8 mouse cellular contexts compared by ENCODE assay signal in genomic region chr13:22043503-22044431, GRCm38 (mm10). TPM values are rescaled to one million over a fixed set of nuclear protein-coding genes. Genes with fewer than 3 reads are reported as not detected.
DNase-seq lines count a peak whose midpoint lies in the region; ATAC-seq lines count a peak whose summit lies in the region.

No protein-coding gene starts in this region.

- H3K4me1 ChIP-seq in heart, embryonic 13.5 days, result peaks cover 32% of the 10 kb centered on the region
- H3K4me1 ChIP-seq in midbrain, embryonic 16.5 days (ENCODE audit: control insufficient read depth, insufficient read depth, low read length), result peaks cover 27% of the 10 kb centered on the region

- H3K36me3 ChIP-seq in heart, embryonic 13.5 days, result no peaks in the 10 kb centered on the region
- H3K36me3 ChIP-seq in midbrain, embryonic 16.5 days (ENCODE audit: control insufficient read depth, insufficient read depth, low read length), result no peaks in the 10 kb centered on the region

- DNase-seq in heart, postnatal 25 days (ENCODE audit: low spot score), result no peak
- peak; percentile 72 for DNase-seq in MEL-GATA-1-ER (ENCODE audit: extremely low read depth, low read depth)
- DNase-seq in kidney, postnatal 14 days, result peak; percentile 28
- no peak for DNase-seq in gastrocnemius, adult 8-10 months (ENCODE audit: low spot score in 2 of 2)
- DNase-seq in left cerebral cortex, postnatal 36 days (ENCODE audit: low spot score in 2 of 2), result no peak

- no peaks in the 10 kb centered on the region for H3K9me3 ChIP-seq in heart, embryonic 13.5 days
- H3K9me3 ChIP-seq in midbrain, embryonic 16.5 days (replicated peaks; ENCODE audit: control insufficient read depth, low read length, poor library complexity, severe bottlenecking), result no peaks in the 10 kb centered on the region

- WGBS in heart, embryonic 13.5 days, result 2% methylated on average over 13 of the region's 14 CpGs
- 2% methylated on average over 10 of the region's 14 CpGs for WGBS in midbrain, embryonic 16.5 days

- peak overlapping the region; percentile 89 for H3K4me2 ChIP-seq in heart, embryonic 13.5 days
- peak overlapping the region; percentile 69 for H3K4me2 ChIP-seq in midbrain, embryonic 16.5 days (ENCODE audit: low read length)

- no peaks in the 10 kb centered on the region for H3K27me3 ChIP-seq in heart, embryonic 13.5 days (replicated peaks)
- H3K27me3 ChIP-seq in midbrain, embryonic 16.5 days (ENCODE audit: control insufficient read depth, insufficient read depth, low read depth, low read length), result no peaks in the 10 kb centered on the region

- ATAC-seq in heart, embryonic 13.5 days (ENCODE audit: extremely low read depth, insufficient number of reproducible peaks, low FRiP score, low TSS enrichment), result no peak
- peak; percentile 45 for ATAC-seq in erythroblast, adult 5-6 weeks (replicated peaks; ENCODE audit: low FRiP score, poor library complexity, severe bottlenecking)
- peak; percentile 44 for ATAC-seq in midbrain, embryonic 16.5 days

- peak overlapping the region; percentile 81 for H3K27ac ChIP-seq in heart, embryonic 13.5 days (replicated peaks)
- peak overlapping the region; percentile 67; the same call in 1 of the 2 replicates for H3K27ac ChIP-seq in midbrain, embryonic 16.5 days (ENCODE audit: low read length)

- intact Hi-C loops in heart, postnatal 25 days (cut with DNase I), result loop anchor here (5.0 to 10.0 kb wide), 5 partner anchors 219 to 1704 kb away; partner anchors contain the start of genes Hist1h1t, Hist1h2bb, Hist1h3c and Hist1h4c
- intact Hi-C loops in left cerebral cortex, postnatal 36 days (cut with DNase I), result loop anchor here (5.0 kb wide), 5 partner anchors 326 to 1704 kb away; partner anchors contain the start of genes Hist1h1e, Hist1h1t, Hist1h2af and Hist1h2ai

- H3K4me3 ChIP-seq in heart, embryonic 13.5 days, result peak overlapping the region; percentile 55
- H3K4me3 ChIP-seq in midbrain, embryonic 16.5 days (ENCODE audit: low read depth, low read length), result peak overlapping the region; percentile 36

- H3K9ac ChIP-seq in heart, embryonic 13.5 days, result peak overlapping the region; percentile 77
- peak overlapping the region; percentile 55; the same call in 1 of the 2 replicates for H3K9ac ChIP-seq in midbrain, embryonic 16.5 days (ENCODE audit: low read depth, low read length)

RNA-seq across cellular contexts. Expression of gene Hist1h2bj, which starts 0.8 kb away (rescaled TPM):
- polyA plus RNA-seq in heart, embryonic 13.5 days (2015; fragmentation: Nextera tagmentation; extraction: Ambion mirVana), result 3.9 and 5.9 TPM in 2 replicates
- 10 to 100 TPM in 1 of 2 experiments, 1 to 10 TPM in 1; 5.6 to 14.3 TPM for total RNA-seq in heart, postnatal 25 days (2021)
- 17.9 and 23.8 TPM in 2 replicates for total RNA-seq in erythroblast, adult 5-6 weeks (2015; ENCODE audit: low replicate concordance)
- 272 and 275 TPM in 2 replicates for total RNA-seq in erythroblast, adult 5-6 weeks (2017; ENCODE audit: low replicate concordance)
- 1.5 and 2.3 TPM in 2 replicates for polyA plus RNA-seq in midbrain, embryonic 16.5 days (2015; fragmentation: Nextera tagmentation; extraction: Ambion mirVana)
- total RNA-seq in gastrocnemius, adult 8-10 months (2022), result 1 to 10 TPM in 2 of 4 experiments, under 1 TPM in 2; 0.75 to 2.9 (median 1.3) TPM
- total RNA-seq in left cerebral cortex, postnatal 36 days (2021), result 10 to 100 TPM; 11.8 to 12.9 TPM

RNA-seq across cellular contexts. Expression of gene Hist1h2ag, which starts 1.0 kb away (rescaled TPM):
- polyA plus RNA-seq in heart, embryonic 13.5 days (2015; fragmentation: Nextera tagmentation; extraction: Ambion mirVana), result 15.8 and 19.9 TPM in 2 replicates
- 10 to 100 TPM in 1 of 2 experiments, 1 to 10 TPM in 1; 7.9 to 12.1 TPM for total RNA-seq in heart, postnatal 25 days (2021)
- total RNA-seq in erythroblast, adult 5-6 weeks (2015; ENCODE audit: low replicate concordance), result 3.7 and 12.3 TPM in 2 replicates
- 705 and 715 TPM in 2 replicates for total RNA-seq in erythroblast, adult 5-6 weeks (2017; ENCODE audit: low replicate concordance)
- polyA plus RNA-seq in midbrain, embryonic 16.5 days (2015; fragmentation: Nextera tagmentation; extraction: Ambion mirVana), result 1.8 and 8.3 TPM in 2 replicates
- total RNA-seq in gastrocnemius, adult 8-10 months (2022), result 1 to 10 TPM in 3 of 4 experiments, not detected in 1; 2.3 to 4.2 (median 2.6) TPM
- 10 to 100 TPM in 1 of 2 experiments, 1 to 10 TPM in 1; 8.3 to 11.2 TPM for total RNA-seq in left cerebral cortex, postnatal 36 days (2021)

RNA-seq across cellular contexts. Expression of gene Hist1h4i, which starts 2.6 kb away (rescaled TPM):
- polyA plus RNA-seq in heart, embryonic 13.5 days (2015; fragmentation: Nextera tagmentation; extraction: Ambion mirVana), result 10.8 and 11.3 TPM in 2 replicates
- total RNA-seq in heart, postnatal 25 days (2021), result 10 to 100 TPM; 17.8 to 19.0 TPM
- total RNA-seq in erythroblast, adult 5-6 weeks (2015; ENCODE audit: low replicate concordance), result 32.4 and 38.2 TPM in 2 replicates
- 129 and 151 TPM in 2 replicates for total RNA-seq in erythroblast, adult 5-6 weeks (2017; ENCODE audit: low replicate concordance)
- polyA plus RNA-seq in midbrain, embryonic 16.5 days (2015; fragmentation: Nextera tagmentation; extraction: Ambion mirVana), result 4.0 and 4.9 TPM in 2 replicates
- total RNA-seq in gastrocnemius, adult 8-10 months (2022), result 10 to 100 TPM; 28.5 to 37.8 (median 35.7) TPM
- 10 to 100 TPM; 65.2 to 73.2 TPM for total RNA-seq in left cerebral cortex, postnatal 36 days (2021)

RNA-seq across cellular contexts. Expression of gene Hist1h2bk, which starts 8.1 kb away (rescaled TPM):
- 3.1 and 3.4 TPM in 2 replicates for polyA plus RNA-seq in heart, embryonic 13.5 days (2015; fragmentation: Nextera tagmentation; extraction: Ambion mirVana)
- total RNA-seq in heart, postnatal 25 days (2021), result 10 to 100 TPM; 17.2 to 23.4 TPM
- total RNA-seq in erythroblast, adult 5-6 weeks (2015; ENCODE audit: low replicate concordance), result 14.6 and 64.4 TPM in 2 replicates
- 627 and 660 TPM in 2 replicates for total RNA-seq in erythroblast, adult 5-6 weeks (2017; ENCODE audit: low replicate concordance)
- polyA plus RNA-seq in midbrain, embryonic 16.5 days (2015; fragmentation: Nextera tagmentation; extraction: Ambion mirVana), result 1.3 TPM in 1 of 2 replicates, not detected in the other
- total RNA-seq in gastrocnemius, adult 8-10 months (2022), result 1 to 10 TPM in 1 of 4 experiments, under 1 TPM in 1, not detected in 2; 0.75 to 7.0 TPM
- total RNA-seq in left cerebral cortex, postnatal 36 days (2021), result 10 to 100 TPM; 13.0 to 13.3 TPM

RNA-seq across cellular contexts. Expression of gene Hist1h2ah, which starts 8.4 kb away (rescaled TPM):
- 4.1 and 11.0 TPM in 2 replicates for polyA plus RNA-seq in heart, embryonic 13.5 days (2015; fragmentation: Nextera tagmentation; extraction: Ambion mirVana)
- 10 to 100 TPM; 32.9 to 34.9 TPM for total RNA-seq in heart, postnatal 25 days (2021)
- 2.5 TPM in 1 of 2 replicates, not detected in the other for total RNA-seq in erythroblast, adult 5-6 weeks (2015; ENCODE audit: low replicate concordance)
- total RNA-seq in erythroblast, adult 5-6 weeks (2017; ENCODE audit: low replicate concordance), result 462 and 930 TPM in 2 replicates
- polyA plus RNA-seq in midbrain, embryonic 16.5 days (2015; fragmentation: Nextera tagmentation; extraction: Ambion mirVana), result not detected in 2 replicates
- total RNA-seq in gastrocnemius, adult 8-10 months (2022), result 1 to 10 TPM in 3 of 4 experiments, not detected in 1; 3.0 to 6.5 (median 5.3) TPM
- total RNA-seq in left cerebral cortex, postnatal 36 days (2021), result 10 to 100 TPM; 24.6 to 42.5 TPM

Comparison
In these comparisons a context has a peak if more than half of its experiments do, and no peak if none do; other contexts are left out.
1. DNase-seq: peak in MEL-GATA-1-ER (single experiment) and kidney, postnatal 14 days (single experiment); none in heart, postnatal 25 days (single experiment), gastrocnemius, adult 8-10 months (0 of 2) and left cerebral cortex, postnatal 36 days (0 of 2).